Mouse (Mus musculus) G1E (cell line): ENCODE data around the gene Kcnma1.

Experiments used
- CTCF ChIP-seq: IDR thresholded peaks from 2 replicates; pipeline ENCODE4 v1.5.1; 2012; ENCODE audit warnings: low read depth, low read length, inconsistent platforms, mixed read lengths
- GATA1 ChIP-seq: IDR thresholded peaks from 2 replicates; pipeline ENCODE4 v1.6.1; 2012; ENCODE audit warnings: borderline replicate concordance, low read length, inconsistent platforms, mixed read lengths

- TF ChIP-seq CTCF: no peak
- TF ChIP-seq GATA1: no peak
Measured at GRCm38 (mm10) chr14:23848529-23849141, 165.7 kb downstream of the Kcnma1 start.
